Mouse (Mus musculus) heart, embryonic 12.5 days (tissue): Measurements from ENCODE around the gene Nuak1. TPM values are rescaled to one million over a fixed set of nuclear protein-coding genes. Genes with fewer than 3 reads are reported as not detected.
"Not testable (repeated sequence)": the region's sequence is repeated elsewhere in the genome, so short reads cannot be mapped to it uniquely, and the experiment has no call there.

ENCODE experiments used
- ATAC-seq: fragments of 200-750 bp; cut with Nextera tagmentation; 2 replicates; pipeline ENCODE4 v1.8.0; 2017; ENCODE audit warnings: moderate TSS enrichment, moderate library complexity; ENCODE audit not compliant: insufficient number of reproducible peaks, low FRiP score
- H3K27ac ChIP-seq: fragments of 300-500 bp; sonication (generic); 2 replicates; pipeline ENCODE4 v1.5.1; 2016; ENCODE audit warnings: mild to moderate bottlenecking, moderate library complexity; ENCODE audit not compliant: poor library complexity, severe bottlenecking
- H3K27me3 ChIP-seq: fragments of 300-500 bp; sonication (generic); replicated peaks from 2 replicates; pipeline ENCODE4 v1.6.1; 2016; ENCODE audit warnings: mild to moderate bottlenecking, moderate library complexity
- H3K36me3 ChIP-seq: fragments of 300-500 bp; sonication (generic); 2 replicates; pipeline ENCODE4 v1.6.1; 2016; ENCODE audit warnings: mild to moderate bottlenecking, moderate library complexity
- H3K4me1 ChIP-seq: fragments of 300-500 bp; sonication (generic); replicated peaks from 2 replicates; pipeline ENCODE4 v1.6.1; 2016; ENCODE audit warnings: mild to moderate bottlenecking
- H3K4me2 ChIP-seq: fragments of 300-500 bp; sonication (generic); 2 replicates; pipeline ENCODE4 v1.6.1; 2016; ENCODE audit warnings: mild to moderate bottlenecking, moderate library complexity
- H3K4me3 ChIP-seq: fragments of 300-500 bp; sonication (generic); 2 replicates; pipeline ENCODE4 v1.5.1; 2016; ENCODE audit warnings: mild to moderate bottlenecking
- H3K9ac ChIP-seq: fragments of 300-500 bp; sonication (generic); 2 replicates; pipeline ENCODE4 v1.6.1; 2016; ENCODE audit warnings: mild to moderate bottlenecking, moderate library complexity
- H3K9me3 ChIP-seq: fragments of 300-500 bp; sonication (generic); replicated peaks from 2 replicates; pipeline ENCODE4 v1.6.1; 2016; ENCODE audit warnings: mild to moderate bottlenecking, moderate library complexity
- WGBS: fragments of 180-500 bp; shearing (Covaris S2); methylation state at CpG from one replicate; pipeline ENCODE4 v1.1.7; 2016; 5-methylcytosine and 5-hydroxymethylcytosine counted together
- polyA plus RNA-seq: library from polyadenylated mRNA; unstranded; fragments of >200 nt; fragmentation: Nextera tagmentation; extraction: Ambion mirVana; gene quantifications from 2 replicates; pipeline ENCODE4 v1.2.1, GENCODE M21; 2016

The Nuak1 gene
- 3.2 and 3.7 TPM in 2 replicates for polyA plus RNA-seq

GRCm38 (mm10) chr10:84440541-84441433 lies at the start of gene Nuak1:
TSS of gene Nuak1 (minus strand) at chr10:84440597.
- ATAC-seq: peak; percentile 91
- Histone ChIP-seq H3K9me3 (no peaks in the 10 kb centered on the region), H3K27ac (peak within 1 kb of the TSS; percentile 98), H3K9ac (peak within 1 kb of the TSS; percentile 96), H3K4me2 (peak within 1 kb of the TSS; percentile 93), H3K4me1 (peaks cover 54% of the 10 kb centered on the region), H3K4me3 (peak within 1 kb of the TSS; percentile 80), H3K27me3 (no peaks in the 10 kb centered on the region), H3K36me3 (no peaks in the 10 kb centered on the region)
- WGBS: under 1% methylated on average over 74 of the region's 94 CpGs

DNA sequence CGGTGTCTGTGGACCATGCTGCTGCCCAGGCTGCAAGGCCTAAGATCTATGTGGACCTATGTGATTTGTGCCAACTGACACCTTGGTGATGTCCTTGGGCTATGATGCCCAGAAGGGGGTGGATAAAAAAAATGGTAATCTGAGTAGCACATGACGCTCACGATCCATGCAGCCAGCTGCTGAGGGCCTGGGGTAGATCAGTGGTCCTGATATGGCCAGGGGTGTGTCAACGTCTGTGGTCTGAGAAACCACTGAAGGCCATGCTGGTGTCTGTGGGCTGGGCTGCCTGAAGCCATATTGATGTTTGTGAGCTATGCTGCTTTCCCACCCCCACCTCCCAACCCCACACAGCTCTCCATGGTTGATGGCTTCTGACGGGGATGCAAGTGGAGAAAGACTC lies 49.7 kb upstream of the Nuak1 start:
- peaks cover 8% of the 10 kb centered on the region for H3K4me1 ChIP-seq
- H3K36me3 ChIP-seq: no peaks in the 10 kb centered on the region
- WGBS: 80% methylated on average over 5 of the region's 5 CpGs
- H3K4me3 ChIP-seq: no peak overlapping the region
- no peak overlapping the region for H3K27ac ChIP-seq
- H3K9me3 ChIP-seq: no peaks in the 10 kb centered on the region
- H3K4me2 ChIP-seq: no peak overlapping the region
- no peaks in the 10 kb centered on the region for H3K27me3 ChIP-seq
- no peak overlapping the region for H3K9ac ChIP-seq
- ATAC-seq: no peak

DNA sequence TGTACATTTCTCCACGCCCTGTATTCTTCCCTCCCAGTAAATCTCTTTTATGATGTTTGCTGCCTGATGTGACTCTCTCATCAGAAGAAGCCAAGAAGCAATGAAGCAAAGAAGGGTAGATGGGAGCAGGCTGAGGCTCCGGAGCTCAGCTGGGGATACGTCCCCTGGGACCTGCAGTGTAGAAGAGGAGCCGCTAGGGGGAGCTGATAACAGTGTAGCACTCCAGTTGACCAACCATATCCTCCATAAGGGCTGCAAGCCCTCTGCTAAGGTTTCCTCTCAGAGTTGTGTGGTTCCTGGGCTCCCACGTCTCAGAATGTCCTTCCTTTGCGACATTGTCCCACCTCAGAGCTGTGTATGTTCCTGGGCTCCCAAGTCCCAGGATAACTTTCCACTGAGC lies 47.9 kb upstream of the Nuak1 start:
- H3K27ac ChIP-seq: no peak overlapping the region
- H3K4me1 ChIP-seq: 0 out of 2 replicates have a peak, but pooled peaks cover 2% of the 10 kb centered on the region
- ATAC-seq: no peak
- H3K4me3 ChIP-seq: no peak overlapping the region
- no peak overlapping the region for H3K4me2 ChIP-seq
- H3K9ac ChIP-seq: no peak overlapping the region
- 40% methylated on average over 6 of the region's 6 CpGs for WGBS
- H3K9me3 ChIP-seq: 0 out of 2 replicates have a peak, but pooled peaks cover 3% of the 10 kb centered on the region
- no peaks in the 10 kb centered on the region for H3K27me3 ChIP-seq
- H3K36me3 ChIP-seq: no peaks in the 10 kb centered on the region

DNA sequence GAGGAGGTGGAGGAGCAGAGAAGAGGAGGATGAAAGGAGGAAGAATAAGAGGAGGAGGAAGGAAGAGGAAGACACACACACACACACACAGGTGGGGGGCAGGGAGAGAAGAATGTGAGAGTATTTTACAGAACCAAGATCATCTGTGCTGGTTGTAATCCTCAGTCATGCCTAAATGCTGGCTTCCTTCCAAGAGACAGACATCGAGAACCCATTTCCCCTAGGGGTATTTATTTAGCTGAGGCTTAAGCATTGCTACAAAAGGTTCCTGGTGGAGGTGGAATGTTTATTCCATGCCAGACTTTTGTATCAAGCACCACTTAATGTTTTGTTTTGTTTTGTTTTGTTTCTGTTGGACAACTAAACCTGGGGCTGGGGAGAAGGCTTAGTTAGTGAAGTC lies 44.3 kb upstream of the Nuak1 start:
- 71% methylated on average over 1 of the region's 1 CpGs for WGBS
- peaks cover 12% of the 10 kb centered on the region for H3K4me1 ChIP-seq
- H3K27ac ChIP-seq: no peak overlapping the region
- H3K27me3 ChIP-seq: no peaks in the 10 kb centered on the region
- no peak for ATAC-seq
- H3K4me2 ChIP-seq: no peak overlapping the region
- H3K36me3 ChIP-seq: no peaks in the 10 kb centered on the region
- no peak overlapping the region for H3K9ac ChIP-seq
- H3K4me3 ChIP-seq: no peak overlapping the region
- 0 out of 2 replicates have a peak, but pooled peaks cover 3% of the 10 kb centered on the region for H3K9me3 ChIP-seq

GRCm38 (mm10) chr10:84483553-84483952 lies 43.2 kb upstream of the Nuak1 start:
- H3K4me2 ChIP-seq: no peak overlapping the region
- H3K4me3 ChIP-seq: no peak overlapping the region
- 0 out of 2 replicates have a peak, but pooled peaks cover 3% of the 10 kb centered on the region for H3K9me3 ChIP-seq
- no peak overlapping the region for H3K9ac ChIP-seq
- ATAC-seq: no peak
- H3K36me3 ChIP-seq: no peaks in the 10 kb centered on the region
- H3K27me3 ChIP-seq: no peaks in the 10 kb centered on the region
- WGBS: 75% methylated on average over 3 of the region's 3 CpGs
- no peak overlapping the region for H3K27ac ChIP-seq
- H3K4me1 ChIP-seq: peaks cover 12% of the 10 kb centered on the region

DNA sequence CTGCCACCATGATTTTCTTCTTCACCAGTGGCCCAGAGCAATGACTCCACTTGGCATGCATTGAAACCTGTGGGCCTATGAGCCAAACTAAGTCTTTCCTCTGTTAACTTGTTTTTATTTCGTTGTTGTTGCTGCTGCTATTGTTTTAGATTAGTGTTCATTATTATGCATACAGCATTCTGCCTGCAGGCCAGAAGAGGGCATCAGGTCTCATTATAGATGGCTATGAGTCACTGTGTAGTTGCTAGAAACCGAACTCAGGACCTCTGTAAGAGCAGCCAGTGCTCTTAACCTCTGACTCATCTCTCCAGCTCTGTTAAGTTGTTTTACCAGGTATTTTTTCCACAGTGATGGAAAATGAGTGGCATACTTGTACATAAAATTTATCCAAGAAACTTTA lies 42.7 kb upstream of the Nuak1 start:
- Histone ChIP-seq H3K4me2 (no peak overlapping the region), H3K9me3 (0 out of 2 replicates have a peak, but pooled peaks cover 3% of the 10 kb centered on the region), H3K36me3 (no peaks in the 10 kb centered on the region), H3K27ac (no peak overlapping the region), H3K27me3 (no peaks in the 10 kb centered on the region), H3K4me3 (no peak overlapping the region), H3K9ac (no peak overlapping the region), H3K4me1 (peaks cover 13% of the 10 kb centered on the region)
- WGBS: 84% methylated on average over 2 of the region's 2 CpGs
- ATAC-seq: no peak

DNA sequence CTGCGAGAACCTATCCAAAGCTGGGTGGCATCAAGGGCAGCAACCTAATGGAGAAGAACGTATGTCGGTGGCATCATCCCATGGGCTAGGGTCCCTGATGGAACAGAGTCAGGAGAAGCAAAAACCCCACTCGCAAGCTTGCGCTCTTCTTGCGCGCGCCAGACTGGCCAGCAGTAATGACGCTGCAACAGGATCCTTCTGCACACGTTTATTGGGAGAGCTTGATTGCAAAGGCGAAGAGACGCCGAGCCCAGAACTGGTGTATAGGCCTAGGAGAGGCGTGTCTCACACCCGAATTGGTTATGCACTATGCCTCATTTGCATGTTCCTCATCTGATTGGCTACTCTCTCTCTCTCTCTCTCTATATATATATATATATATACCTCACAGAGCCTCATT lies 42.0 kb upstream of the Nuak1 start:
- H3K27me3 ChIP-seq, H3K4me3 ChIP-seq, ATAC-seq, H3K9me3 ChIP-seq, H3K9ac ChIP-seq, H3K36me3 ChIP-seq, H3K4me2 ChIP-seq, H3K27ac ChIP-seq: not testable (repeated sequence)
- 92% methylated on average over 15 of the region's 15 CpGs for WGBS
- H3K4me1 ChIP-seq: peaks cover 20% of the 10 kb centered on the region

DNA sequence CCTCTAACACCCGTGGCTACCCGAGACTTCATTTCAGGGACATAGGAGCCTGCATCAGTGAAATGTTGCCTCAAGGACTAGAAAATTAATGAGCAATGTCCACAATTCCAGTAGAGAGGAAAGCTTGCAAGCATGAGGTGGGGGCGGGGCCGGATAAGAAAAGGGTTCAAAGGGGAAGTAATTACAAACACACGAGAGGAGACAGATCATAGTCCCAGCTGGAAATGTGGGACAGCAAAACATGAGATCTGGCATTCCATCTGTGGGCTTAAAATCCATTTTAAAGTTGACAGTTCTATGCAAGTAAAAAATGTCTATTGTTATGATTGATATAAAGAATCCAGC lies 40.9 kb upstream of the Nuak1 start:
- WGBS: 68% methylated on average over 5 of the region's 5 CpGs
- no peak overlapping the region for H3K4me2 ChIP-seq
- ATAC-seq: no peak

DNA sequence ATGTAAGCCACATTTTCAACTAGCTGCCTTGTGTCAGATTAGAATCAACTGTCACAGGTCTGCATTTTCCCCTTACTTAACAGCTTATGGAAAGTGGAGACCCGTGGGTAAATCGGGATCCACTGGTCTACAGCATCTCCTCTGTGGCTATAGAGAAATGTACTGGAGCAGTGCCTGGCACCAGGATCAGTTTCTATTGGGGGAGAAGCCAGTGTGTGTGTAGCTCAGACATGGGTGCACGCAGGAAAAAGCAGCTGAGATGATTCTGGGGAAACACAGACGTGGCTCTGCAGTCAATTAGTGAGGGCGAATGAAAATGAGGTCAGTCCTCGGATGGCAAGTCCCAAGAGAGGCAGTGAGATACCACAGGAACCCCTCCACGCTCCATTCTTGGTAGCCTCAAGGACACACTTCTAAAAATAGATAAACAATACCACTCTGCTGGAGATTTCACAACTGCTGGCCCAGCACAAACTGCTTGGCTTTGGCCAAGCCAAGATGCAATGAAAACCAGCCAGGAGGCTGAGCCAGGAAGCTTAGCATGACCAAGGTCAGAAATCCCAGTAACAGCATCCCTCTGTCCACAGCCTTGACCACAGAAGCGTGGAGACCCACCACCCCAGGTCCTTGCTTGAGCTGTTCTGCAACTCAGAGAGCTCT lies 40.4 kb upstream of the Nuak1 start:
- no peaks in the 10 kb centered on the region for H3K27me3 ChIP-seq
- no peak overlapping the region for H3K9ac ChIP-seq
- whole genome bisulfite sequencing: 38% methylated on average over 8 of the region's 8 CpGs
- 0 out of 2 replicates have a peak, but pooled peaks cover 3% of the 10 kb centered on the region for H3K9me3 ChIP-seq
- H3K4me2 ChIP-seq: no peak overlapping the region
- ATAC-seq: no peak
- H3K27ac ChIP-seq: peak overlapping the region; percentile 70
- H3K4me1 ChIP-seq: peaks cover 22% of the 10 kb centered on the region
- no peaks in the 10 kb centered on the region for H3K36me3 ChIP-seq
- no peak overlapping the region for H3K4me3 ChIP-seq

More for the DNA sequence above, 40.9 kb upstream of the Nuak1 start:
- H3K27me3 ChIP-seq: no peaks in the 10 kb centered on the region
- peak overlapping the region; percentile 70 for H3K27ac ChIP-seq
- H3K9ac ChIP-seq: no peak overlapping the region
- H3K4me1 ChIP-seq: peaks cover 22% of the 10 kb centered on the region
- no peaks in the 10 kb centered on the region for H3K36me3 ChIP-seq
- H3K9me3 ChIP-seq: 0 out of 2 replicates have a peak, but pooled peaks cover 3% of the 10 kb centered on the region
- H3K4me3 ChIP-seq: no peak overlapping the region

GRCm38 (mm10) chr10:84480146-84480545 lies 39.7 kb upstream of the Nuak1 start:
- H3K9me3 ChIP-seq: 0 out of 2 replicates have a peak, but pooled peaks cover 3% of the 10 kb centered on the region
- no peak overlapping the region for H3K9ac ChIP-seq
- no peaks in the 10 kb centered on the region for H3K36me3 ChIP-seq
- 90% methylated on average over 4 of the region's 4 CpGs for WGBS
- H3K4me1 ChIP-seq: peaks cover 22% of the 10 kb centered on the region
- H3K4me2 ChIP-seq: no peak overlapping the region
- H3K4me3 ChIP-seq: no peak overlapping the region
- no peak overlapping the region for H3K27ac ChIP-seq
- H3K27me3 ChIP-seq: no peaks in the 10 kb centered on the region
- no peak for ATAC-seq

- Histone ChIP-seq H3K4me1 (peaks cover 22% of the 10 kb centered on the region), H3K36me3 (no peaks in the 10 kb centered on the region), H3K27ac (peak overlapping the region; percentile 28; the same call in 1 of the 2 replicates), H3K4me2 (no peak overlapping the region), H3K9ac (0 out of 2 replicates have a peak overlapping the region, but pooled peaks have one; percentile 22), H3K27me3 (no peaks in the 10 kb centered on the region), H3K9me3 (no peaks in the 10 kb centered on the region), H3K4me3 (no peak overlapping the region)
- peak; percentile 60 for ATAC-seq
- WGBS: 27% methylated on average over 3 of the region's 3 CpGs
Observed at GRCm38 (mm10) chr10:84477613-84478076, 37.2 kb upstream of the Nuak1 start.
